Mouse (Mus musculus): Measurements from ENCODE around the gene Klrb1b. TPM values are rescaled to one million over a fixed set of nuclear protein-coding genes. Genes with fewer than 3 reads are reported as not detected.
A peak's percentile ranks its signal among the peaks of the same experiment; 100 is the strongest.
"Not testable (repeated sequence)": the region's sequence is repeated elsewhere in the genome, so short reads cannot be mapped to it uniquely, and the experiment has no call there.

Klrb1b gene
- polyA plus RNA-seq, 1 experiment from 2014 or later, result 0.92 TPM

- no peak for DNase-seq (ENCODE audit: low spot score)
Measured at GRCm38 (mm10) chr6:128841327-128842089, 15.4 kb upstream of the Klrb1b start.

DNA sequence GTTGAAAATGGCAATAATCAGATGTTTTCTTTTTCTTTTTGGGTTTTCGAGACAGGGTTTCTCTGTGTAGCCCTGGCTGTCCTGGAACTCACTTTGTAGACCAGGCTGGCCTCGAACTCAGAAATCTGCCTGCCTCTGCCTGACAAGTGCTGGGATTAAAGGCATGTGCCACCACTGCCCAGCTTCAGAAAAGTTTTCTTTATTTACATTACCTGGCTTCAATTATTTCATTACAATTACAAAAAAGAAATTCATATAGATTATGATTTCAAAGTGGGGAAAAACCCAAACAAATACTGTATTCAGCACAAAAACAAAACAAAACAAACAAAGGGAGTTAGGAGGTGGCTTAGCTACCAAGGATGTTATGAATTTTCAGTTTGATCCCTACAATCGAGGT is 14.5 kb upstream of the Klrb1b start:
- not testable (repeated sequence) for DNase-seq (ENCODE audit: low spot score)

- DNase-seq (ENCODE audit: low spot score), result no peak
Measured at GRCm38 (mm10) chr6:128839921-128840320, 13.8 kb upstream of the Klrb1b start.

DNA sequence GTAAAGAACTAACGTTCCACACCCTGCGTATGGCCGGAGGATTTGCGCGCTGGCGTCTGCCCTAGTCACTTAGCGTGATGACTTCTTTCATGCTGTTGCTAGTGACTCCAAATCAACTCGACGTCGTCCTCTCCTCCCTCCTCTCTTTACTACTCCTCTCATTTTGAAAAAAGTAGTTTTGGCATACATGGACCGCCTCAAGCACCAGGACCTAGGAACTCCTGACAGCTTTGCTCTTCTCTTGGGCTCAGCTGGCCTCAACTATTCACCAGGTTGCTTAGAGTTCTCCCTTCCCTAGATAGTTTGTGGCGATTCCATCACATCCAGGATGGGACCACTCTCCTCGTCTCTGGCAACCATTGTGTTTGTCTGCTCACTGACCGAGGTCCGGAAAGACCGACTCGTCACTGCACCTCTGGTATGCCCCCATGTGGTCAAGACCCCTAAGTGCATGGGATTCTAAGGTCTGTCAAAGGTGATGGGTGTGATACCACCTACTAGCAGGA is 13.2 kb upstream of the Klrb1b start:
- DNase-seq (ENCODE audit: low spot score), result peak; percentile 91

GRCm38 (mm10) chr6:128838342-128839265 is 12.5 kb upstream of the Klrb1b start:
- peak; percentile 92 for DNase-seq (ENCODE audit: low spot score)

DNA sequence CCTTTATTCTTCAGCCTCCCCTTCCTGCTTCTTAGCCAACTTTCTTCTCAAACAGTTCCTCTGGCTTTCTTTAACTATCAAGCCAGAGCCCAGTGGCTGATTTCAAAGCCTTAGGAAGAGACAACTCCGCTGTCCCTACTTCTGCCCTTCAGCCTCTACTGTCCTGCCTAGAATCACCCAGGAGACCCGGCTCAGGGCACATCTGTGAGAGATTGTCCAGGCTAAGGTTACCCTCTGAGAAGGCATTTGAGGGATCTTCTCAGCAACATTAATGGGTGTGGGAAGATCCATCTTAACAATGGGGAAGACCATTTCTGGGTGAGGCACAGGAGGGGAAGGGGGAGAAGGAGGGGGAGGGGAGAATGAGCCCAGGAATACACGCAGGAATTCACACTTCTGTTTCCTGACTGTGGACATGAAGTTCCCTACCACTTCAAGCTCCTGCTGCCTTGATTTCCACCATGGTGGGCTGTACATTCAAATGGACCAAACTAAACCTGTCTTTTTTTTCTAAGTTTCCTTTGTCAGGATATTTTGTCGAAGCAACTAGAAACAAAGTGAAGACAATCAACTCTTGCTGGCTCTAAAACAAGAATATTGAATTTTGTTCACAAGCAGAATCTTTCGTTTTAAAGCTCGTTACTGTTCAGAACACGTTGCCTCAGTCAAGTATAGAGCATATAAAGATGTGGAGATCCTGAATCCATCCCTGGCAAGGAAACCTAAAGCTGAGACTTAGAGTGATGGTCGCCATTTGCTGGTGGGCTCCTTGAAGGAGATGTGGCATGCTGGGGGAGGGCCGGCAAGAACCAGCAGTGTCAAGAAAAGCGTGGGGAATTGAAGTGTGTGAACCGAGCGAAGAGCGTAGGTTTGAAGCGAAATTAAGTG is 11.6 kb upstream of the Klrb1b start:
- DNase-seq (ENCODE audit: low spot score), result peak; percentile 20

DNA sequence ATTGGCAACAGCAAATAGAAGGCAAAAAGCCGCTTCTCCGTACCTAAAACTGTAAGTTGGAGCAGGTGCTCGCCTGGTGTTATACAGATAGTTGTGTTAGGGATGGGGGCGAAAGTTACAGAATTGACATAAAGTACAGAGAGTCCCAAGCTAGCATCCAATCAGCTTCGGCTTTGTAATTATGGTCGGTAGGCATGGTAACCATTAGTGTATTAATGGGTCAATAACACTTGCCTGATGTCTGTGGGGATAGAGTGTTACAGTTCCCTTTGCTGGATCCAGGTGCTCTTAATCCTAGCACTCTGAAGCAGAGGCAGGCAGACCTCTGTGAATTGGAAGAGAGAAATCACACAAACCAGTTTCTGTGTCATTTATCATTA is 10.8 kb upstream of the Klrb1b start:
- DNase-seq (ENCODE audit: low spot score), result peak; percentile 23

GRCm38 (mm10) chr6:128836191-128836954 is 10.2 kb upstream of the Klrb1b start:
- DNase-seq (ENCODE audit: low spot score), result peak; percentile 60

DNA sequence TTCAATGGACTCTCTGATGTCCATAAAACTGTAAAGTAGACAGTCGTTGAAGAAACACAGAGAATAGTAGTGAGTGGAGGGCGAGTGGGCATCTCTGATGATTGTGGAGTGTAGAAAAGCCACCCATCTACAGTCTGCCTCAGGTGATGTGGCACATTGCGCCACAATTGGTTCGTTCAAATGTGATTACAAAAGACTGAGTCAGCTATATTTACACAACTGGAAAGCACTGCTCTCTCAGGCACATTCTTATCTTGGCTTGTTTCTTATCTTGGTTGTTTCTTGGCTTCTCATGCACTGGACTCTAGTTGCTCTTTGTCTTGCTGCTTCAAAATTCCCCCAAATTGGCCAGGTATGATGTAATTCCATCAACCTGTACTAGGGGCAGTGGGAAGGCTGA is 9.4 kb upstream of the Klrb1b start:
- peak; percentile 19 for DNase-seq (ENCODE audit: low spot score)

- DNase-seq (ENCODE audit: low spot score), result peak; percentile 47
Measured at GRCm38 (mm10) chr6:128833046-128833445, 6.9 kb upstream of the Klrb1b start.

GRCm38 (mm10) chr6:128829837-128830236 is 3.7 kb upstream of the Klrb1b start:
- no peak for DNase-seq (ENCODE audit: low spot score)

- no peak for DNase-seq (ENCODE audit: low spot score)
Measured at GRCm38 (mm10) chr6:128826781-128827180, 650 bp upstream of the Klrb1b start.

- no peak for DNase-seq (ENCODE audit: low spot score)
Measured at GRCm38 (mm10) chr6:128818083-128818802, 7.9 kb downstream of the Klrb1b start.

DNA sequence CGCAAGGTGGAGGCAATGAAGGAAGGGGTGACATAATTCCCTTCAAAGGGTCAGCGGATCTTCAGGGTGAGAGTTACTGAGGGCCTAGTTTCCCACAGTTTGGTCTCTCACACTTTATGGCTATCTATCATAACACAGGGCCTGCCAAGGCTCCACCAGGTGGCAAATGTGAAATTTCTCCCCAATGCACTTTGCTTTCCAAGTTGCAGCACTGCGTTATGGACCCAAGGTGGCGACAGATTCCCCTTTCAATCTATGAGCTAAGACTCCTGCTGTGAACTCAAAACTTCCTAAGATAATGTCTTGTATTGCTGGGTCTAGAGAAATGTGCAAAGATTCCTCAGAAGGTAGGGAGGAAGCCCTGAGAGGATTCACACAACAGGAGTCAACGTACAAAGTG is 17.6 kb downstream of the Klrb1b start:
- DNase-seq (ENCODE audit: low spot score), result peak; percentile 82

DNA sequence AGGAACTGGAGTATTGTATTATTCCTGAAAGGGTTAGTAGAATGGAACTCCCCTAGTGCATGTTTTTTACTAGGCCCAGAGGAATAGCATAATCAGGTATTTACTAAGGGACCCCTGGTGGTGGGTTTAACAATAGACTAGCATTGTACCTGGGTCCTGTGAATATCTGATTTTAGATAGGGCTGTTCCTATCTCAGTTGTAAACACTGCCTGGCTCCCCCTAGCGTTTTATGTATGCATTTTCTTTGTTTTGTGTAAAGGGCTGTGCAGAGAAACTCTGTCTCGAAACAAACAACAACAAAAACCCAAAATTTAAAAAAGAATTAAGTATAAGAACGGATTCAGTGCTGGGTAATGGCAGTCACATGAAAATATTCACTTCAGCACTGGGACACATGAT is 19.1 kb downstream of the Klrb1b start:
- DNase-seq (ENCODE audit: low spot score), result peak; percentile 64

DNA sequence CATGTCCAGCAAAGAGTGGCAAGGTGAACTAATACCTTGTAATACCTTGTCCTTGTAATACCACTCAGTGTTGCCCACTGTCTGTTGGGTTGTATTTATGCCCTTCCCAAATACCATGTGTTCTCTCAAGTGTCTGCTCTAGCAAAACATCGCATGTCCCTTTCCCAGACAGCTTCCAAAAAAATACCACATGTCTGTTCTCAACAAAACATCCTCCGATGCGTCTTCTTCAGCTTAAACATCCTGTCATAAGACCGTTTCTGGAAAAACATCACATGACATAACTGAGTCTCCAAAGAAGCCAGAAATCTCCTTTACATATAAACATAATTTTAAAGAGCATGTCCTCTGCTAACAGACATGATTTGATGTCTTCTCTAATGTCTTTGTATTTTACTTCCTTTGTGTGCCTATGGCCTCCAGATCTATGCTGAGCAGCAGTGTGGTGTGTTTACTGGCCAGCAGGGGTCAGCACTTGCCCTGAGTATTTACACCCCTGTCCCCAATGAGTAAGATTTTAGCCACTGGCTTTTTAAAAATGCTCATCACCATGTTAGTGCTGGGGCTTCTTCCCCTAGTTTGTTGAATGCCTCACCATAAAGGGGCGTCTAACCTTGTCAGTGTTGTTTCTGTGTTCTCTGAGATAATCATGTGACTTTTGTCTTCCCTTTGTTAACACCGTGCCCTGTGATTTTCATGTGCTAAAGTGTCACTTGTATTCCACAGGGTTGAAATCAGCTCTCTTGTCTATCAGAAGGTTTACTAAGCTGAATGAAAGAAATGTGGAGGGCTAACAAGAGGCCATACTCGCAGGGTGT is 21.1 kb downstream of the Klrb1b start:
- peak; percentile 80 for DNase-seq (ENCODE audit: low spot score)

GRCm38 (mm10) chr6:128802999-128803857 is 22.9 kb downstream of the Klrb1b start:
- peak; percentile 99 for DNase-seq (ENCODE audit: low spot score)

- DNase-seq (ENCODE audit: low spot score), result no peak
Measured at GRCm38 (mm10) chr6:128802557-128802956, 23.6 kb downstream of the Klrb1b start.

All from thymus, postnatal 0 days (tissue).